Mouse (Mus musculus) olfactory bulb, adult 2 months (tissue): ENCODE data around the gene Mgat4e. TPM values are rescaled to one million over a fixed set of nuclear protein-coding genes. Genes with fewer than 3 reads are reported as not detected.

Source experiments
- H3K27ac ChIP-seq: fragments of 200-500 bp; 2 replicates; pipeline ENCODE4 v1.5.1; 2012; ENCODE audit warnings: low read depth, low read length; ENCODE audit not compliant: insufficient read depth
- H3K4me1 ChIP-seq: fragments of 200-500 bp; 2 replicates; pipeline ENCODE4 v1.6.1; 2012; ENCODE audit warnings: low read length; ENCODE audit not compliant: control insufficient read depth, insufficient read depth
- H3K4me3 ChIP-seq: fragments of 200-500 bp; 2 replicates; pipeline ENCODE4 v1.5.1; 2012; ENCODE audit warnings: mild to moderate bottlenecking, low read depth, low read length, moderate library complexity; ENCODE audit not compliant: insufficient read depth
- CTCF ChIP-seq: fragments of 200-500 bp; IDR thresholded peaks from 2 replicates; pipeline ENCODE4 v1.5.1; 2012; ENCODE audit warnings: low read depth, mild to moderate bottlenecking, low read length, moderate library complexity; ENCODE audit not compliant: insufficient read depth
- POLR2A ChIP-seq: fragments of 200-500 bp; IDR thresholded peaks from 2 replicates; pipeline ENCODE4 v1.6.1; 2012; ENCODE audit warnings: mild to moderate bottlenecking, low read depth, low read length, moderate library complexity; ENCODE audit not compliant: insufficient read depth
- WGBS: fragments of 180-500 bp; shearing (Covaris S2); methylation state at CpG from one replicate; pipeline ENCODE4 v1.1.7; 2018; 5-methylcytosine and 5-hydroxymethylcytosine counted together
- polyA plus RNA-seq: library from polyadenylated mRNA; stranded (reverse); fragments of >200 nt; gene quantifications from 2 replicates; pipeline ENCODE4 v1.2.4, GENCODE M21; 2012; ENCODE audit warnings: low replicate concordance; ENCODE audit not compliant: missing spikeins, insufficient read depth, insufficient read length

The Mgat4e gene
- polyA plus RNA-seq, result not detected in 2 replicates

- WGBS, result 73% methylated on average over 7 of the region's 7 CpGs
- TF ChIP-seq POLR2A (no peak), CTCF (no peak)
These were observed at the start of gene Mgat4e for GRCm38 (mm10) chr1:134549632-134550132. Mgat4e (minus strand) TSS chr1:134549682.

GRCm38 (mm10) chr1:134597339-134598054 lies 48.0 kb upstream of the Mgat4e start:
- no peaks in the 10 kb centered on the region for H3K4me1 ChIP-seq
- no peak overlapping the region for H3K27ac ChIP-seq
- 85% methylated on average over 9 of the region's 9 CpGs for WGBS
- H3K4me3 ChIP-seq, result no peak overlapping the region
- TF ChIP-seq POLR2A (no peak), CTCF (no peak)

More at GRCm38 (mm10) chr1:134549632-134550132, at the start of gene Mgat4e:
- Histone ChIP-seq H3K4me3 (no peak within 1 kb of the TSS), H3K4me1 (no peaks in the 10 kb centered on the region), H3K27ac (no peak within 1 kb of the TSS)

- no peaks in the 10 kb centered on the region for H3K4me1 ChIP-seq
- no peak overlapping the region for H3K27ac ChIP-seq
- no peak for TF ChIP-seq CTCF
- TF ChIP-seq POLR2A, result no peak
- WGBS, result 92% methylated on average over 2 of the region's 2 CpGs
- H3K4me3 ChIP-seq, result no peak overlapping the region
These were observed 42.3 kb upstream of the Mgat4e start for GRCm38 (mm10) chr1:134591773-134592172.

GRCm38 (mm10) chr1:134589676-134590075 lies 40.2 kb upstream of the Mgat4e start:
- Histone ChIP-seq H3K27ac (no peak overlapping the region), H3K4me1 (no peaks in the 10 kb centered on the region), H3K4me3 (no peak overlapping the region)
- no peak for TF ChIP-seq CTCF
- no peak for TF ChIP-seq POLR2A

- H3K4me3 ChIP-seq, result no peak overlapping the region
- 55% methylated on average over 3 of the region's 3 CpGs for WGBS
- TF ChIP-seq POLR2A (no peak), CTCF (no peak)
- no peak overlapping the region for H3K27ac ChIP-seq
- 0 out of 2 replicates have a peak, but pooled peaks cover 3% of the 10 kb centered on the region for H3K4me1 ChIP-seq
These were observed 34.1 kb upstream of the Mgat4e start for GRCm38 (mm10) chr1:134583560-134583959.

GRCm38 (mm10) chr1:134580796-134581195 lies 31.3 kb upstream of the Mgat4e start:
- H3K27ac ChIP-seq, result no peak overlapping the region
- H3K4me3 ChIP-seq, result no peak overlapping the region
- TF ChIP-seq CTCF, result no peak
- no peak for TF ChIP-seq POLR2A
- WGBS, result 93% methylated on average over 2 of the region's 2 CpGs
- H3K4me1 ChIP-seq, result peaks cover 6% of the 10 kb centered on the region; the same call in 1 of the 2 replicates

GRCm38 (mm10) chr1:134577384-134578120 lies 28.1 kb upstream of the Mgat4e start:
- WGBS, result 58% methylated on average over 6 of the region's 6 CpGs
- peaks cover 6% of the 10 kb centered on the region; the same call in 1 of the 2 replicates for H3K4me1 ChIP-seq
- TF ChIP-seq CTCF (no peak), POLR2A (no peak)
- no peak overlapping the region for H3K27ac ChIP-seq
- H3K4me3 ChIP-seq, result no peak overlapping the region

GRCm38 (mm10) chr1:134573932-134574315 lies 24.4 kb upstream of the Mgat4e start:
- no peak for TF ChIP-seq POLR2A
- TF ChIP-seq CTCF, result no peak
- WGBS, result 54% methylated on average over 5 of the region's 5 CpGs
- peaks cover 3% of the 10 kb centered on the region; the same call in 1 of the 2 replicates for H3K4me1 ChIP-seq
- no peak overlapping the region for H3K4me3 ChIP-seq
- no peak overlapping the region for H3K27ac ChIP-seq
